Mouse (Mus musculus): Measurements from ENCODE around the gene Thada.
A peak's percentile ranks its signal among the peaks of the same experiment; 100 is the strongest.

Gene Thada

GRCm38 (mm10) chr17:84282388-84283280 is 183.4 kb downstream of the Thada start:
- DNase-seq: no peak

- DNase-seq: peak; percentile 3
Observed at GRCm38 (mm10) chr17:84279001-84279400, 187.0 kb downstream of the Thada start.

GRCm38 (mm10) chr17:84278193-84278953 is 187.6 kb downstream of the Thada start:
- peak; percentile 4 for DNase-seq

GRCm38 (mm10) chr17:84274999-84275398 is 191.0 kb downstream of the Thada start:
- peak; percentile 3 for DNase-seq

GRCm38 (mm10) chr17:84274163-84274562 is 191.8 kb downstream of the Thada start:
- peak; percentile 17 for DNase-seq

- peak; percentile 21 for DNase-seq
Observed at GRCm38 (mm10) chr17:84272557-84273261, 193.3 kb downstream of the Thada start.

- peak; percentile 6 for DNase-seq
Observed at GRCm38 (mm10) chr17:84271566-84272202, 194.3 kb downstream of the Thada start.

- DNase-seq: no peak
Observed at GRCm38 (mm10) chr17:84269722-84270121, 196.3 kb downstream of the Thada start.

GRCm38 (mm10) chr17:84268450-84268849 is 197.6 kb downstream of the Thada start:
- DNase-seq: no peak

GRCm38 (mm10) chr17:84267456-84268074 is 198.4 kb downstream of the Thada start:
- no peak for DNase-seq

GRCm38 (mm10) chr17:84266161-84266948 is 199.7 kb downstream of the Thada start:
- no peak for DNase-seq

- no peak for DNase-seq
Observed at GRCm38 (mm10) chr17:84265480-84266130, 200.4 kb downstream of the Thada start.

- DNase-seq: no peak
Observed at GRCm38 (mm10) chr17:84264305-84264704, 201.7 kb downstream of the Thada start.

- DNase-seq: no peak
Observed at GRCm38 (mm10) chr17:84263591-84263990, 202.4 kb downstream of the Thada start.

GRCm38 (mm10) chr17:84262325-84262979 is 203.6 kb downstream of the Thada start:
- no peak for DNase-seq

- no peak for DNase-seq
Observed at GRCm38 (mm10) chr17:84261010-84261409, 205.0 kb downstream of the Thada start.

- DNase-seq: no peak
Observed at GRCm38 (mm10) chr17:84260226-84260625, 205.8 kb downstream of the Thada start.

GRCm38 (mm10) chr17:84258638-84259261 is 207.3 kb downstream of the Thada start:
- DNase-seq: no peak

GRCm38 (mm10) chr17:84257927-84258532 is 208.0 kb downstream of the Thada start:
- no peak for DNase-seq
